Mouse (Mus musculus) megakaryocyte, embryonic 14.5 days (primary cell): ENCODE results near the gene Nxpe5. TPM values are rescaled to one million over a fixed set of nuclear protein-coding genes. Genes with fewer than 3 reads are reported as not detected.

Experiments
- H3K27me3 ChIP-seq: replicated peaks from 2 replicates; pipeline ENCODE3; 2012; ENCODE audit warnings: inconsistent platforms
- H3K36me3 ChIP-seq: replicated peaks from 2 replicates; pipeline ENCODE3; 2012; ENCODE audit warnings: low read length, inconsistent platforms, mixed read lengths
- H3K4me1 ChIP-seq: 2 replicates; pipeline ENCODE4 v1.6.1; 2012; ENCODE audit warnings: inconsistent platforms
- H3K4me3 ChIP-seq: replicated peaks from 2 replicates; pipeline ENCODE3; 2012; ENCODE audit warnings: moderate library complexity, mild to moderate bottlenecking, inconsistent platforms
- H3K9me3 ChIP-seq: 2 replicates; pipeline ENCODE4 v1.6.1; 2012; ENCODE audit warnings: inconsistent platforms
- FLI1 ChIP-seq: IDR thresholded peaks from 2 replicates; pipeline ENCODE4 v1.6.1; 2012; ENCODE audit warnings: low read length, inconsistent platforms, mixed read lengths
- GATA1 ChIP-seq: IDR thresholded peaks from 3 replicates; pipeline ENCODE4 v1.6.1; 2012; ENCODE audit warnings: mixed read lengths, low read length, inconsistent platforms, borderline replicate concordance
- polyA plus RNA-seq: library from polyadenylated mRNA; stranded (reverse); fragments of >175 nt; gene quantifications from 2 replicates; pipeline ENCODE4 v1.2.3, GENCODE M21; 2012; ENCODE audit warnings: low replicate concordance; ENCODE audit not compliant: insufficient read depth

Nxpe5 gene
- polyA plus RNA-seq, 1 experiment, result 0.40 TPM

DNA sequence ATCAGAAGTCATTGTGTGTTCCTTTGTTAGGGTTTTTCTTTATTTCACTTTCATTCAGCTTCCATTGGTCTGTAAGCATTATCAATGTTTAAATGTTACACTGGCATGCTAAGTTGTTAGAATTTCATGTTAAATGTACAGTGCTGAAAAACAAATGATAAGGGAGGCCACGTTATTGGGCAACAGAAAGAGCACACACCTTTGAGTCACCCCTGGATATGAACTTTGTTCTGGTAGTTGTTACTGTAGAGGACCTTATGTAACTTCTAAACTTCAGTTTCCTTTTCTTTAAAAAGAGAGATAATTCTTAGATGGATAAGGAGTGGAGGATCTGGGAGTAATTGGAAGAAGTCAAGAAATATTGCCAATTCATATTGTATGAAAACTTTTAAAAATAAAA, 65.9 kb downstream of the Nxpe5 start:
- Histone ChIP-seq H3K9me3 (peaks cover 3% of the 10 kb centered on the region), H3K4me3 (no peak overlapping the region), H3K27me3 (no peaks in the 10 kb centered on the region), H3K36me3 (no peaks in the 10 kb centered on the region), H3K4me1 (no peaks in the 10 kb centered on the region)
- TF ChIP-seq FLI1, result no peak
- no peak for TF ChIP-seq GATA1

DNA sequence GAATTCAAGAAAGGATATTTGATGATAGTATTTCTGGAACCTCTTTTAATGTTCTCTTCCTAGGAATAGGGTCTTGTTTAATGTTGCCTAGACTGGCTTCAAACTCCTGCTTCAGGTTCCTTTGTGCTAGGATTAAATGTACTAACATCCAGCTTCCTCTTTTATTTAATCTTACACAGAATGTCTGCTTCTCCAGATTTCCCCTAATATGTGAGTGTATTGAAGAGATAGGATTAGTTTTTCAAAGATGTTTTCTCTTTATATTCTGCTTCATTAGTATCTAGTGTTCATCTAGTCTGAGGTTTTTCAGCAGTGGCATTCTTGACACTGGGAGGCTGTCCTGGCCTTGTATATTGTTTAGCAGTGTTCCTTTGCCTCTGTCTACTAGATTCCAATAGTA, 68.5 kb downstream of the Nxpe5 start:
- Histone ChIP-seq H3K4me3 (no peak overlapping the region), H3K27me3 (no peaks in the 10 kb centered on the region), H3K4me1 (no peaks in the 10 kb centered on the region), H3K9me3 (no peaks in the 10 kb centered on the region), H3K36me3 (no peaks in the 10 kb centered on the region)
- TF ChIP-seq FLI1, result no peak
- no peak for TF ChIP-seq GATA1

DNA sequence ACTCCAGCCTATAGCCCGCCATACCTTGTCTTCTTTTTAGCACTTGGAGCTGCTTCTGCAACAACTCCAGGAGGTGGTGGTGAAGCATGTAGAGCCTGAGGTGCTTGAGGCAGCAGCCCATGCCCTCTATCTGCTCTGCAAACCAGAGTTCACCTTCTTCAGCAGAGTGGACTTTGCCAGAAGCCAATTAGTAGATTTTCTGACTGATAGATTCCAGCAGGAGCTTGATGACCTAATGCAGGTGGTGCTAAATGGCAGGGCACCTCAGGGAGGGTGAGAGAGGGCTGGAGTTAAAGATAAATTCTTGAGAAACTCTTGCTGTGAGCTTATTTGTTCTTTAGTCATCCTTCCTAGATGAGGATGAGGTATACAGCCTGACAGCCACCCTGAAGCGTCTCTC, 73.9 kb downstream of the Nxpe5 start:
- no peaks in the 10 kb centered on the region for H3K9me3 ChIP-seq
- H3K36me3 ChIP-seq, result peaks cover 2% of the 10 kb centered on the region
- H3K4me1 ChIP-seq, result peaks cover 11% of the 10 kb centered on the region
- TF ChIP-seq FLI1 (no peak), GATA1 (no peak)
- no peaks in the 10 kb centered on the region for H3K27me3 ChIP-seq
- H3K4me3 ChIP-seq, result no peak overlapping the region

Other genes starting within 250 kb of the Nxpe5 start
- gene Azgp1, start 244.4 kb upstream of the Nxpe5 start, polyA plus RNA-seq, result not detected in 2 replicates
- gene Smok3a, start 204.6 kb upstream of the Nxpe5 start, polyA plus RNA-seq, result not detected in 2 replicates
- 0.06 TPM in 1 of 2 replicates, not detected in the other for gene Smok3b, start 204.5 kb upstream of the Nxpe5 start, polyA plus RNA-seq
- gene Smok3c, start 172.7 kb upstream of the Nxpe5 start, polyA plus RNA-seq, result not detected in 2 replicates
- 0.38 TPM in 1 of 2 replicates, not detected in the other for gene Zkscan1, start 140.8 kb upstream of the Nxpe5 start, polyA plus RNA-seq
- 0.86 TPM in 1 of 2 replicates, not detected in the other for gene Zscan21, start 109.0 kb upstream of the Nxpe5 start, polyA plus RNA-seq
- 0.13 TPM in 1 of 2 replicates, not detected in the other for gene Zfp113, start 70.2 kb upstream of the Nxpe5 start, polyA plus RNA-seq
- 18.0 and 85.5 TPM in 2 replicates for gene Cops6, start 64.8 kb upstream of the Nxpe5 start, polyA plus RNA-seq
- gene Ap4m1, start 53.9 kb upstream of the Nxpe5 start, polyA plus RNA-seq, result 5.5 and 7.4 TPM in 2 replicates
- gene Mcm7, start 53.5 kb upstream of the Nxpe5 start, polyA plus RNA-seq, result 6.7 and 10.6 TPM in 2 replicates
- gene Taf6, start 38.4 kb upstream of the Nxpe5 start, polyA plus RNA-seq, result 21.9 and 50.3 TPM in 2 replicates
- gene Cnpy4, start 38.4 kb upstream of the Nxpe5 start, polyA plus RNA-seq, result 1.8 and 2.1 TPM in 2 replicates
- gene Mblac1, start 31.6 kb upstream of the Nxpe5 start, polyA plus RNA-seq, result 3.8 TPM in 1 of 2 replicates, not detected in the other
- gene Lamtor4, start 29.6 kb downstream of the Nxpe5 start, polyA plus RNA-seq, result 61.6 and 131 TPM in 2 replicates
- 49.9 and 62.5 TPM in 2 replicates for gene BC037034, start 38.1 kb downstream of the Nxpe5 start, polyA plus RNA-seq
- not detected in 2 replicates for gene Gal3st4, start 46.9 kb downstream of the Nxpe5 start, polyA plus RNA-seq
- gene Gm43720, start 54.1 kb downstream of the Nxpe5 start, polyA plus RNA-seq, result not detected in 2 replicates
- 2.6 and 3.1 TPM in 2 replicates for gene Gpc2, start 54.1 kb downstream of the Nxpe5 start, polyA plus RNA-seq
- 0.66 and 9.2 TPM in 2 replicates for gene Stag3, start 54.3 kb downstream of the Nxpe5 start, polyA plus RNA-seq
- not detected in 2 replicates for gene Pvrig, start 116.1 kb downstream of the Nxpe5 start, polyA plus RNA-seq
- gene Zfp157, start 215.6 kb downstream of the Nxpe5 start, polyA plus RNA-seq, result 0.27 TPM in 1 of 2 replicates, not detected in the other